Mouse (Mus musculus): ENCODE results near the gene Lmf1. TPM values are rescaled to one million over a fixed set of nuclear protein-coding genes. Genes with fewer than 3 reads are reported as not detected.

The Lmf1 gene
- 40.2 TPM for polyA plus RNA-seq (2021)

GRCm38 (mm10) chr17:25578920-25579319 lies at the start of gene Lmf1:
Gene Lmf1 (plus strand): TSS chr17:25579085.
- DNase-seq (ENCODE audit: low read depth, low spot score) (peak; percentile 41), ATAC-seq (peak; percentile 91)
- no peak for TF ChIP-seq CTCF (IDR thresholded peaks at IDR 0.05)
- no peaks in the 10 kb centered on the region for H3K27me3 ChIP-seq
- POLR2A ChIA-PET: interaction anchor here (1.2 to 1.9 kb wide), 5 partner anchors 9 to 44 kb away, joined by 3 to 11 read pairs (median 4); partner anchors contain the start of gene Sox8
- CTCF ChIA-PET: interaction anchor here (0.9 to 1.4 kb wide), 4 partner anchors 10 to 119 kb away, joined by 3 to 6 read pairs (median 3); no protein-coding TSS in a partner anchor
- in situ Hi-C loops (cut with MboI; ENCODE audit: low pct_unique_long_range_greater_than_20kb): no loop called here

- ChIA-PET CTCF (interaction anchor here (0.9 to 1.5 kb wide), 2 partner anchors 20 to 22 kb away, joined by 3 read pairs; no protein-coding TSS in a partner anchor), POLR2A (interaction anchor here (1.0 kb wide), 1 partner anchor 9 kb away, joined by 4 read pairs; no protein-coding TSS in a partner anchor)
- in situ Hi-C loops (cut with MboI; ENCODE audit: low pct_unique_long_range_greater_than_20kb): no loop called here
- ATAC-seq (no peak), DNase-seq (ENCODE audit: low read depth, low spot score) (no peak)
- no peak for TF ChIP-seq CTCF (IDR thresholded peaks at IDR 0.05)
- H3K27me3 ChIP-seq: no peaks in the 10 kb centered on the region
These were observed 48.4 kb upstream of the Lmf1 start for GRCm38 (mm10) chr17:25530357-25531022.

- in situ Hi-C loops (cut with MboI; ENCODE audit: low pct_unique_long_range_greater_than_20kb): no loop called here
- ATAC-seq: peak; percentile 72
- DNase-seq (ENCODE audit: low read depth, low spot score): peak; percentile 92
- no peaks in the 10 kb centered on the region for H3K27me3 ChIP-seq
- ChIA-PET CTCF (interaction anchor here (0.9 to 3.7 kb wide), 5 partner anchors 13 to 63 kb away, joined by 3 to 24 read pairs (median 8); partner anchors contain the start of gene Sox8), POLR2A (interaction anchor here (0.6 to 1.6 kb wide), 10 partner anchors 9 to 39 kb away, joined by 3 to 7 read pairs (median 4); partner anchors contain the start of genes Lmf1 and Sox8)
- no peak for TF ChIP-seq CTCF (IDR thresholded peaks at IDR 0.05)
These were observed 39.7 kb upstream of the Lmf1 start for GRCm38 (mm10) chr17:25538945-25539875.

- DNase-seq (ENCODE audit: low read depth, low spot score) (peak; percentile 93), ATAC-seq (peak; percentile 36)
- no peaks in the 10 kb centered on the region for H3K27me3 ChIP-seq
- in situ Hi-C loops (cut with MboI; ENCODE audit: low pct_unique_long_range_greater_than_20kb): no loop called here
- TF ChIP-seq CTCF (IDR thresholded peaks at IDR 0.05): no peak
- CTCF ChIA-PET: interaction anchor here (1.1 to 3.7 kb wide), 3 partner anchors 12 to 27 kb away, joined by 3 to 24 read pairs (median 14); no protein-coding TSS in a partner anchor
- POLR2A ChIA-PET: interaction anchor here (0.7 to 2.5 kb wide), 4 partner anchors 8 to 664 kb away, joined by 3 to 14 read pairs (median 4); partner anchors contain the start of gene Sox8
These were observed 38.2 kb upstream of the Lmf1 start for GRCm38 (mm10) chr17:25540731-25541130.

- no peaks in the 10 kb centered on the region for H3K27me3 ChIP-seq
- in situ Hi-C loops (cut with MboI; ENCODE audit: low pct_unique_long_range_greater_than_20kb): no loop called here
- peak; percentile 74 for DNase-seq (ENCODE audit: low read depth, low spot score)
- TF ChIP-seq CTCF (IDR thresholded peaks at IDR 0.05): no peak
- peak; percentile 23 for ATAC-seq
- ChIA-PET POLR2A (interaction anchor here (1.2 to 2.5 kb wide), 3 partner anchors 9 to 28 kb away, joined by 3 to 14 read pairs (median 5); partner anchors contain the start of gene Sox8), CTCF (interaction anchor here (2.8 to 3.7 kb wide), 2 partner anchors 11 to 26 kb away, joined by 14 to 24 read pairs; no protein-coding TSS in a partner anchor)
These were observed 37.1 kb upstream of the Lmf1 start for GRCm38 (mm10) chr17:25541768-25542167.

GRCm38 (mm10) chr17:25547026-25547425 lies 31.9 kb upstream of the Lmf1 start:
- ATAC-seq (no peak), DNase-seq (ENCODE audit: low read depth, low spot score) (no peak)
- no peak for TF ChIP-seq CTCF (IDR thresholded peaks at IDR 0.05)
- no peaks in the 10 kb centered on the region for H3K27me3 ChIP-seq
- ChIA-PET CTCF (no interaction called here), POLR2A (interaction anchor here (1.5 kb wide), 1 partner anchor 8 kb away, joined by 3 read pairs; no protein-coding TSS in a partner anchor)
- in situ Hi-C loops (cut with MboI; ENCODE audit: low pct_unique_long_range_greater_than_20kb): no loop called here

- ChIA-PET POLR2A (interaction anchor here (0.6 to 0.7 kb wide), 2 partner anchors 797 to 1016 kb away, joined by 3 read pairs; partner anchors contain the start of genes Hs3st6 and Rab26), CTCF (interaction anchor here (3.9 kb wide), 1 partner anchor 18 kb away, joined by 14 read pairs; no protein-coding TSS in a partner anchor)
- DNase-seq (ENCODE audit: low read depth, low spot score) (no peak), ATAC-seq (no peak)
- in situ Hi-C loops (cut with MboI; ENCODE audit: low pct_unique_long_range_greater_than_20kb): no loop called here
- TF ChIP-seq CTCF (IDR thresholded peaks at IDR 0.05): no peak
- H3K27me3 ChIP-seq: no peaks in the 10 kb centered on the region
These were observed 28.9 kb upstream of the Lmf1 start for GRCm38 (mm10) chr17:25550020-25550419.

- H3K27me3 ChIP-seq: no peaks in the 10 kb centered on the region
- in situ Hi-C loops (cut with MboI; ENCODE audit: low pct_unique_long_range_greater_than_20kb): no loop called here
- TF ChIP-seq CTCF (IDR thresholded peaks at IDR 0.05): no peak
- ATAC-seq: peak; percentile 28
- POLR2A ChIA-PET: no interaction called here
- CTCF ChIA-PET: interaction anchor here (1.0 to 3.9 kb wide), 3 partner anchors 11 to 19 kb away, joined by 3 to 14 read pairs (median 14); partner anchors contain the start of gene Sox8
- DNase-seq (ENCODE audit: low read depth, low spot score): peak; percentile 62
These were observed 27.6 kb upstream of the Lmf1 start for GRCm38 (mm10) chr17:25551313-25551712.

- in situ Hi-C loops (cut with MboI; ENCODE audit: low pct_unique_long_range_greater_than_20kb): no loop called here
- ATAC-seq (peak; percentile 13), DNase-seq (ENCODE audit: low read depth, low spot score) (no peak)
- no peaks in the 10 kb centered on the region for H3K27me3 ChIP-seq
- ChIA-PET CTCF (interaction anchor here (1.5 to 2.4 kb wide), 4 partner anchors 10 to 16 kb away, joined by 4 to 11 read pairs (median 7); no protein-coding TSS in a partner anchor), POLR2A (interaction anchor here (1.4 to 1.8 kb wide), 2 partner anchors 9 kb away, joined by 3 to 5 read pairs; no protein-coding TSS in a partner anchor)
- no peak for TF ChIP-seq CTCF (IDR thresholded peaks at IDR 0.05)
These were observed 23.7 kb upstream of the Lmf1 start for GRCm38 (mm10) chr17:25555159-25555558.
